Mouse (Mus musculus) hindbrain, embryonic 13.5 days (tissue): ENCODE data around the gene Apobec3. TPM values are rescaled to one million over a fixed set of nuclear protein-coding genes. Genes with fewer than 3 reads are reported as not detected.

Source experiments
- ATAC-seq: fragments of 200-750 bp; cut with Nextera tagmentation; 2 replicates; pipeline ENCODE4 v1.8.0; 2017; ENCODE audit warnings: moderate TSS enrichment; ENCODE audit not compliant: low FRiP score
- H3K27ac ChIP-seq: fragments of 300-500 bp; sonication (generic); 2 replicates; pipeline ENCODE4 v1.5.1; 2015; ENCODE audit warnings: inconsistent platforms, mild to moderate bottlenecking, moderate library complexity
- H3K27me3 ChIP-seq: fragments of 300-500 bp; sonication (generic); 2 replicates; pipeline ENCODE4 v1.6.1; 2015; ENCODE audit warnings: mild to moderate bottlenecking, inconsistent platforms
- H3K36me3 ChIP-seq: fragments of 300-500 bp; sonication (generic); 2 replicates; pipeline ENCODE4 v1.6.1; 2015; ENCODE audit warnings: mild to moderate bottlenecking, inconsistent platforms
- H3K4me1 ChIP-seq: fragments of 300-500 bp; sonication (generic); replicated peaks from 2 replicates; pipeline ENCODE4 v1.6.1; 2015; ENCODE audit warnings: inconsistent platforms
- H3K4me2 ChIP-seq: fragments of 300-500 bp; sonication (generic); 2 replicates; pipeline ENCODE4 v1.6.1; 2015; ENCODE audit warnings: inconsistent platforms, mild to moderate bottlenecking, moderate library complexity
- H3K4me3 ChIP-seq: fragments of 300-500 bp; sonication (generic); 2 replicates; pipeline ENCODE4 v1.5.1; 2015; ENCODE audit warnings: mild to moderate bottlenecking, inconsistent platforms
- H3K9ac ChIP-seq: fragments of 300-500 bp; sonication (generic); 2 replicates; pipeline ENCODE4 v1.6.1; 2015; ENCODE audit warnings: mild to moderate bottlenecking, inconsistent platforms
- H3K9me3 ChIP-seq: fragments of 300-500 bp; sonication (generic); 2 replicates; pipeline ENCODE4 v1.6.1; 2016; ENCODE audit warnings: inconsistent platforms
- WGBS: fragments of 180-500 bp; shearing (Covaris S2); methylation state at CpG from one replicate; pipeline ENCODE4 v1.1.7; 2015; 5-methylcytosine and 5-hydroxymethylcytosine counted together
- polyA plus RNA-seq: library from polyadenylated mRNA; unstranded; fragments of >200 nt; fragmentation: Nextera tagmentation; extraction: Ambion mirVana; gene quantifications from 2 replicates; pipeline ENCODE4 v1.2.1, GENCODE M21; 2015

The Apobec3 gene
- polyA plus RNA-seq, 1 experiment from 2014 or later: 4.7 TPM

- H3K4me2 ChIP-seq: no peak overlapping the region
- no peak for ATAC-seq
Measured at GRCm38 (mm10) chr15:79962661-79963060, 71.2 kb downstream of the Apobec3 start.

GRCm38 (mm10) chr15:79964376-79964775 is 72.9 kb downstream of the Apobec3 start:
- H3K4me1 ChIP-seq: peaks cover 10% of the 10 kb centered on the region; the same call in 1 of the 2 replicates
- 93% methylated on average over 7 of the region's 7 CpGs for WGBS
- no peak overlapping the region for H3K4me3 ChIP-seq
- no peaks in the 10 kb centered on the region; the same call in 1 of the 2 replicates for H3K27me3 ChIP-seq
- no peak for ATAC-seq
- no peak overlapping the region for H3K4me2 ChIP-seq
- H3K27ac ChIP-seq: no peak overlapping the region
- no peaks in the 10 kb centered on the region for H3K36me3 ChIP-seq
- H3K9ac ChIP-seq: no peak overlapping the region
- H3K9me3 ChIP-seq: no peaks in the 10 kb centered on the region

More at GRCm38 (mm10) chr15:79962661-79963060, 71.2 kb downstream of the Apobec3 start:
- Histone ChIP-seq H3K9me3 (no peaks in the 10 kb centered on the region), H3K27ac (no peak overlapping the region), H3K36me3 (no peaks in the 10 kb centered on the region), H3K4me3 (no peak overlapping the region), H3K4me1 (peaks cover 10% of the 10 kb centered on the region; the same call in 1 of the 2 replicates), H3K9ac (no peak overlapping the region), H3K27me3 (no peaks in the 10 kb centered on the region)
- WGBS: 85% methylated on average over 18 of the region's 18 CpGs

Other genes starting within 250 kb of the Apobec3 start
- gene Fam227a, start 232.7 kb upstream of the Apobec3 start, polyA plus RNA-seq: 5.4 and 5.6 TPM in 2 replicates
- gene Cby1, start 232.5 kb upstream of the Apobec3 start, polyA plus RNA-seq: 84.2 and 85.8 TPM in 2 replicates
- 246 and 253 TPM in 2 replicates for gene Tomm22, start 220.8 kb upstream of the Apobec3 start, polyA plus RNA-seq
- gene Josd1, start 203.7 kb upstream of the Apobec3 start, polyA plus RNA-seq: 19.1 and 20.2 TPM in 2 replicates
- gene Gtpbp1, start 200.8 kb upstream of the Apobec3 start, polyA plus RNA-seq: 44.8 and 45.2 TPM in 2 replicates
- gene Sun2, start 149.1 kb upstream of the Apobec3 start, polyA plus RNA-seq: 9.8 and 10.2 TPM in 2 replicates
- 83.5 and 84.9 TPM in 2 replicates for gene Dnal4, start 113.8 kb upstream of the Apobec3 start, polyA plus RNA-seq
- gene Nptxr, start 86.9 kb upstream of the Apobec3 start, polyA plus RNA-seq: 21.0 and 21.4 TPM in 2 replicates
- gene Npcd, start 57.4 kb upstream of the Apobec3 start, polyA plus RNA-seq: 0.34 and 0.51 TPM in 2 replicates
- gene Cbx6, start 57.0 kb upstream of the Apobec3 start, polyA plus RNA-seq: 50.2 and 52.6 TPM in 2 replicates
- gene Cbx7, start 79.5 kb downstream of the Apobec3 start, polyA plus RNA-seq: 3.6 and 3.7 TPM in 2 replicates
- 2.4 and 2.8 TPM in 2 replicates for gene Pdgfb, start 123.3 kb downstream of the Apobec3 start, polyA plus RNA-seq
- gene Syngr1, start 199.7 kb downstream of the Apobec3 start, polyA plus RNA-seq: 27.9 and 28.3 TPM in 2 replicates
- gene Rpl3, start 200.2 kb downstream of the Apobec3 start, polyA plus RNA-seq: 613 and 622 TPM in 2 replicates
- gene Tab1, start 241.5 kb downstream of the Apobec3 start, polyA plus RNA-seq: 38.3 and 41.2 TPM in 2 replicates